Mouse (Mus musculus) neural tube, embryonic 13.5 days (tissue): ENCODE measurements around the gene Ugcg. TPM values are rescaled to one million over a fixed set of nuclear protein-coding genes. Genes with fewer than 3 reads are reported as not detected.

Experiments
- ATAC-seq: fragments of 200-750 bp; cut with Nextera tagmentation; 2 replicates; pipeline ENCODE4 v1.8.0; 2017; ENCODE audit warnings: low read depth, mild to moderate bottlenecking, moderate TSS enrichment, moderate library complexity
- H3K27ac ChIP-seq: fragments of 300-500 bp; sonication (generic); replicated peaks from 2 replicates; pipeline ENCODE4 v1.5.1; 2015; ENCODE audit warnings: moderate library complexity, mild to moderate bottlenecking, inconsistent platforms
- H3K27me3 ChIP-seq: fragments of 300-500 bp; sonication (generic); 2 replicates; pipeline ENCODE4 v1.6.1; 2015; ENCODE audit warnings: mild to moderate bottlenecking, inconsistent platforms
- H3K36me3 ChIP-seq: fragments of 300-500 bp; sonication (generic); 2 replicates; pipeline ENCODE4 v1.6.1; 2015; ENCODE audit warnings: mild to moderate bottlenecking, inconsistent platforms
- H3K4me1 ChIP-seq: fragments of 300-500 bp; sonication (generic); replicated peaks from 2 replicates; pipeline ENCODE4 v1.6.1; 2015; ENCODE audit warnings: inconsistent platforms
- H3K4me2 ChIP-seq: fragments of 300-500 bp; sonication (generic); 2 replicates; pipeline ENCODE4 v1.6.1; 2015; ENCODE audit warnings: inconsistent platforms, mild to moderate bottlenecking, moderate library complexity
- H3K4me3 ChIP-seq: fragments of 300-500 bp; sonication (generic); 2 replicates; pipeline ENCODE4 v1.5.1; 2015; ENCODE audit warnings: mild to moderate bottlenecking, inconsistent platforms
- H3K9ac ChIP-seq: fragments of 300-500 bp; sonication (generic); 2 replicates; pipeline ENCODE4 v1.6.1; 2015; ENCODE audit warnings: moderate library complexity, mild to moderate bottlenecking, inconsistent platforms
- H3K9me3 ChIP-seq: fragments of 300-500 bp; sonication (generic); 2 replicates; pipeline ENCODE4 v1.6.1; 2016; ENCODE audit warnings: inconsistent platforms
- WGBS: fragments of 180-500 bp; shearing (Covaris S2); methylation state at CpG from one replicate; pipeline ENCODE4 v1.1.7; 2015; 5-methylcytosine and 5-hydroxymethylcytosine counted together
- polyA plus RNA-seq: library from polyadenylated mRNA; unstranded; fragments of >200 nt; fragmentation: Nextera tagmentation; extraction: Ambion mirVana; gene quantifications from 2 replicates; pipeline ENCODE4 v1.2.1, GENCODE M21; 2015

Gene Ugcg
- polyA plus RNA-seq, 1 experiment from 2014 or later: 15.1 TPM

DNA sequence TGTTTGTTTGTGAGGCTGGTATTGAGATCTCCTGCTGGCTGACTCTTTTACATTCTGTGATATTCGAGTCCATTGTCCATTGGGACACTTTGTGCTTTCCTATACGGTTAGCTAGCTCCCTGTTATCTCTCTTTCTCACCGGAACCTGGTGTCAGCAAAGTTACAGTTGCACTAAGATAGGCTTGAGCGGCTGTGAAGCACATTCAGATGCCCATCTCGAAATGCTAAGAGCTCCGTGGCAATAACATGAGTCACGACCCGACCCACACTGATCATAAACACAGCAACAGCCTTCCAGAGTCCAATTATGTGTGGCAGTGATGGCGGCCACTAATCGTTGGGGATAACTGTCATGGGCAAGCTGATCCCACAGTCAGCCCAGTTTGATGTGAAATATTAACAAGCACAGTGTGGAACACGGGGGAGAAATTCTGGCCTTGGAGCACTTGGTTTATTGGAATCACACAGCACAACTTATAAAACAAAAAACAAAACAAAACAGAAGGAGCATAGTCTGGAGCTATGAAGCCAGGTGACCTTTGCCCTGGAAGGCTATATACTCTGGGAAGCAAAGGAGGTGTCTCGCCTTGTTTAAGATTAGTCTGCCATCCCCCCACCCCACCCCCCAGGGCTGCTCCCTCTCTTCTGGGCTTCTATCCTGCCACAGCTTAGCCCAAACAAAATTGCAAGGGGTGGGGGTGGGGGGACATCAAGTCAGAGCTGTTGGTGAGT is 7.5 kb downstream of the Ugcg start:
- H3K4me2 ChIP-seq: peak overlapping the region; percentile 7; the same call in 1 of the 2 replicates
- H3K4me3 ChIP-seq: no peak overlapping the region
- H3K4me1 ChIP-seq: peaks cover 54% of the 10 kb centered on the region
- ATAC-seq: peak; percentile 5; the same call in 1 of the 2 replicates
- no peaks in the 10 kb centered on the region for H3K27me3 ChIP-seq
- H3K27ac ChIP-seq: peak overlapping the region; percentile 69
- H3K9me3 ChIP-seq: no peaks in the 10 kb centered on the region
- WGBS: 22% methylated on average over 12 of the region's 12 CpGs
- H3K36me3 ChIP-seq: no peaks in the 10 kb centered on the region
- no peak overlapping the region for H3K9ac ChIP-seq

DNA sequence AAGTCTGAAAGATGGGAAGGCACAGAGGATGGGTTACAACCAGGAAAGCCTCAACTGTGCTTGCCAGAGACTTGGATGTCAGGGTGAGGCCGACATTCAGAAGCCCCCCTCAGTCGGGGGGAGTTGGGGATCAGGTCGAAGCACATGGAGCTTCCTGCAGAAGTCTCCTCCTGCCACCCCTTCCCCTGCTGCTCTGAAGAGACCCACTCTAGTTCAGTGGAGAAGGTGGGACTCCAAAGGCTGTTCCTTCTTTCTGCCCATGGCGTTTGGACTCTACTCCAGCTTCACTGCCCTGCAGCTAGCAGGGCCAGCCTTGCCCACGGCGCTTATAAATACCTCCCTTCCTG is 8.0 kb downstream of the Ugcg start:
- Histone ChIP-seq H3K27ac (peak overlapping the region; percentile 69), H3K4me2 (peak overlapping the region; percentile 7; the same call in 1 of the 2 replicates), H3K9ac (no peak overlapping the region), H3K9me3 (no peaks in the 10 kb centered on the region), H3K27me3 (no peaks in the 10 kb centered on the region), H3K36me3 (no peaks in the 10 kb centered on the region), H3K4me1 (peaks cover 56% of the 10 kb centered on the region), H3K4me3 (no peak overlapping the region)
- ATAC-seq: peak; percentile 23; the same call in 1 of the 2 replicates
- 33% methylated on average over 6 of the region's 6 CpGs for WGBS

DNA sequence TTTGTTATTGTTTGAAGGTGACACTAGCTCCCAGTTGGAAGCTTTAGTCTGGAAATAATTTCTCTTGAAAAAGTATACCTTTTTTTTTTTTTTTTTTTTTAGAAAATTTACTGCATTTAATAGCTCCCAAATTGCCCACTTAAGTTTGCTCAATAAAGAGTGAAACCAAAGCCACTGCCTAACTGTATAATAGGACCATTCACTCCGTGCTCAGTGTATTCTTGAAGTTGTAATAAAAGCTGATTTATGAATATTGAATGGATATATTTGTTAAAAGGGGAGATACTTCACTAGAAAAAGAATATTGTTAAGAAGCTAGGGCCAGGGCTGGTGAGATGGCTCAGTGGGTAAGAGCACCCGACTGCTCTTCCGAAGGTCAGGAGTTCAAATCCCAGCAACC is 8.4 kb downstream of the Ugcg start:
- WGBS: 44% methylated on average over 3 of the region's 3 CpGs
- Histone ChIP-seq H3K4me2 (no peak overlapping the region), H3K36me3 (no peaks in the 10 kb centered on the region), H3K4me3 (no peak overlapping the region), H3K9ac (no peak overlapping the region), H3K9me3 (no peaks in the 10 kb centered on the region), H3K27ac (peak overlapping the region; percentile 69; the same call in 1 of the 2 replicates), H3K27me3 (no peaks in the 10 kb centered on the region), H3K4me1 (peaks cover 60% of the 10 kb centered on the region)
- ATAC-seq: peak; percentile 33; the same call in 1 of the 2 replicates

DNA sequence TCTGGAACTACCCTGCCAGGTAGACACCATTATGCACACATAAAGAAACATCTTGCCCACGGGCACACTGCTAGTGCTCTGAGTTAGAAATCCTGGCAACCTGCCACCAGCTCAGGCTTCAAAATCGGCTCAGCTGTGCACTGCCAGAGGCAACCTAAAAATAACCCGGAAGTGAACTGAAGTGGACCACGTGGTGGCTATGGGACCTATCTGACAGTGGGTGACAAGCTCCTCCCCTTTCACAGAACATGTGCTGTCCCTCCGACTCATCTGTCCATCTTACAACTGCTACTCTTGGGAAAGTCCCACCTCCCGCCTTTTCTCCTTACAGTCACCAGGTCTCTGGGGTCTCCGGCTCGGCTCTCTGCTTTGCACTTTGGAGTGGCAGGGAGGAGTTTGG is 10.3 kb downstream of the Ugcg start:
- Histone ChIP-seq H3K27ac (no peak overlapping the region), H3K4me2 (no peak overlapping the region; the same call in 1 of the 2 replicates), H3K9me3 (no peaks in the 10 kb centered on the region), H3K4me1 (peaks cover 67% of the 10 kb centered on the region), H3K9ac (no peak overlapping the region), H3K4me3 (no peak overlapping the region), H3K27me3 (no peaks in the 10 kb centered on the region), H3K36me3 (no peaks in the 10 kb centered on the region)
- ATAC-seq: 0 out of 2 replicates have a peak, but pooled peaks have one; percentile 51
- WGBS: 35% methylated on average over 8 of the region's 8 CpGs

DNA sequence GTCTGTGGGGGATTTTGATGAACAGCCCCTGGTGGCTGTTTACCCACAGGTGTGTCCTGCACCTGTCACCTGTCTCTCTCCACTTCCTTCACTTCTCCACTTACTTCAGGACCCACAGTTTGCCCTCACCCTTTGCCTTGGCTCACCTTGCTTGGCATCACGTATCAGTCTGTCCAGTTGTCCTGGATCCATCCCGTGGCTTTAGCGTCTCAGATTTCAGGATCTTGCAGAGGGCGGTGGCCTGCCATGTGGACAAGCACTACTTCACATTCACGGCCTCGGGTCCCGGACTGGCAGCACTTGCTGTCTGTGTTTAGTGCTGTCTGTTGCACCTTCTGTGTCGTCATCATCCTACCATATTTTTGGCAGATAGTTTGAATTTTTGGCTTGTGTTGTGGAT is 10.7 kb downstream of the Ugcg start:
- H3K9ac ChIP-seq: no peak overlapping the region
- no peaks in the 10 kb centered on the region for H3K36me3 ChIP-seq
- no peak overlapping the region for H3K27ac ChIP-seq
- H3K4me2 ChIP-seq: no peak overlapping the region; the same call in 1 of the 2 replicates
- H3K9me3 ChIP-seq: no peaks in the 10 kb centered on the region
- H3K27me3 ChIP-seq: no peaks in the 10 kb centered on the region
- H3K4me3 ChIP-seq: no peak overlapping the region
- peaks cover 66% of the 10 kb centered on the region for H3K4me1 ChIP-seq
- ATAC-seq: no peak
- WGBS: 65% methylated on average over 8 of the region's 8 CpGs

DNA sequence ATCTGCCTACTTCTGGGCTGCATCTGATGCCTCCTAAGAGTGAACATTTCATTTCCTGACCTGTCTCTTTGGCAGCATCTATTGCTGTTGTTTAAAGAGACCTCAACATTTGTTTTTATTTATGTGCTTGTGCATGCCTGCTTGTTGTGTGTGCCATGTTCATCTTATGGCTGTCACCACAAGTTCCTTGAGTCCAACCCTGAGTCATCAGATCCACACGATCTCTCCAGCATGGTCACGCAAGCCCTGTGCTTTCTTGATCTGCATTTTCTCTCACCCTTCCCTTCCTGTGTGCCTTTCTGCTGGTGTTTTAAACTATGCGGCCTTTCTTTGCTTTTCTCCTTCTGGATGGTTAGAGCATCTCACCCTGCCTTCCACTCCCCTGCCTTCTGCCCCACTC is 11.6 kb downstream of the Ugcg start:
- no peak overlapping the region for H3K4me3 ChIP-seq
- WGBS: 85% methylated on average over 3 of the region's 3 CpGs
- no peaks in the 10 kb centered on the region for H3K36me3 ChIP-seq
- H3K27me3 ChIP-seq: no peaks in the 10 kb centered on the region
- no peaks in the 10 kb centered on the region for H3K9me3 ChIP-seq
- H3K4me1 ChIP-seq: peaks cover 62% of the 10 kb centered on the region
- no peak overlapping the region for H3K9ac ChIP-seq
- H3K4me2 ChIP-seq: no peak overlapping the region
- no peak for ATAC-seq
- no peak overlapping the region for H3K27ac ChIP-seq

DNA sequence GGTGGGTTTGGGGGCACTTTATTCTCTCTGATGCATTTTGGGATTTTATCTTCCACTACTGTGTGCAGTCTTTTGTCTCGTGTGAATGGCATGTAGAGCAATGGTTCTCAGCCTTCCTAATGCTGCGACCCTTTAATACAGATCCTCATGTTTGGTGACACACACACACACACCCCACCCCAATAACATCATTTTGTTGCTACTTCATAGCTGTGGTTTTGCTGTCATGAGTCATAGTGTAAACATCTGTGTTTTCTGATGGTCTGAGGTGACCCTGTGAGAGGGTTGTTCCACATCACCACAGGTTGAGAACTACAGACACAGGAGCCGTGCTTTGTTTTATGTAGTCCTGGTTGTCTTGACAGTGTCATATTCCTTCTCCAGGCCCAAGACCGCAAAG is 15.6 kb downstream of the Ugcg start:
- H3K9me3 ChIP-seq: no peaks in the 10 kb centered on the region
- no peak overlapping the region for H3K4me2 ChIP-seq
- H3K27ac ChIP-seq: no peak overlapping the region
- ATAC-seq: no peak
- H3K36me3 ChIP-seq: peaks cover 11% of the 10 kb centered on the region
- H3K27me3 ChIP-seq: no peaks in the 10 kb centered on the region
- H3K4me3 ChIP-seq: no peak overlapping the region
- 78% methylated on average over 4 of the region's 4 CpGs for WGBS
- peaks cover 34% of the 10 kb centered on the region for H3K4me1 ChIP-seq
- no peak overlapping the region for H3K9ac ChIP-seq

DNA sequence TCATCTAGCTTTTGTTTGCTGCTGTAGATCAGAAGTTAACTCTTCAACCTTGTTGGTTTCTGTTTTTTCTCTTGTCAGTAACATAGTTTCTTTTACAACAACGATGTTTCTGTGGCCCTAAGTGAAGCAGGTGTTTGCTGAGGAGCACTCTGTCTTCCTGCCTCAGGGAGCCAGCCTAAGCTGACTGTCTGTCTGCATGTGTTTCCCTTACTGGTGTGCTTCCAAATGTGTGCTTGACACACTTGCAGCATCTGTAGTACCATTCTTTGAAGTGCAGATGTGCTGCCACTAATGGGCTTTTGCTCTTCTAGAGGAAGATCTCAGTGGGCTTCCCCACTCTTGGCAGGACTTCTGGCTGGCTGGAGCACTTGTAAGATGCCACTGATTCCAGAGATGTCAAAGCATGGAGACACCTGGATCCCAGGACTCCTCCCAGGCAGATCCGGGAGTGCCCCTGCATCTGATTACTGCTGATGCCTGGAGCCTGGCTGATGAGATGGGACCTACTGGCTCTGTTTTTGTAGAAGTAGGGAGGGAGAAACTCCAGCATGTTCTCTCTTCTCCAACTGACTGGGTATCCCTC is 16.8 kb downstream of the Ugcg start:
- no peak overlapping the region for H3K4me2 ChIP-seq
- H3K27ac ChIP-seq: no peak overlapping the region
- no peaks in the 10 kb centered on the region for H3K27me3 ChIP-seq
- no peak for ATAC-seq
- H3K4me1 ChIP-seq: peaks cover 25% of the 10 kb centered on the region
- H3K9ac ChIP-seq: no peak overlapping the region
- H3K9me3 ChIP-seq: no peaks in the 10 kb centered on the region
- H3K4me3 ChIP-seq: no peak overlapping the region
- WGBS: 46% methylated on average over 2 of the region's 2 CpGs
- H3K36me3 ChIP-seq: peaks cover 15% of the 10 kb centered on the region

DNA sequence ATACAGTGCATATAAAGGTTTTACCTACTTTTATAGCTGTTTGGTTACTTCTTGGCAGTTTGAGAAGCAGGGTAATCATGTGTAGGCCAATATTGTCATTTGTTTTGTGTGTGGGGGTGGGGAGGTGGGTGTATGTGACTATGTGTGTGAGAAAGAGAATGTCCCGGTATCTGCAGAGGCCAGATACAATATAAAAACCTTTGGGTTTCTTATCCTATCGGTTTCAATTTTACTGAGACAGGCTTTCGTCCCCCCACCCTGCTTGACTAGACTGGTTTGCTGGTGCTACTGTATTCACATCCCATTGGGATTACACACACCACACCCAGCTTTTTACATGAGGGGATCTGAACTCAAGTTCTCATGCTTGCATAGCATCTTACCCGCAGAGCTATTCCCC is 17.5 kb downstream of the Ugcg start:
- ATAC-seq: no peak
- Histone ChIP-seq H3K27ac (no peak overlapping the region), H3K36me3 (peaks cover 15% of the 10 kb centered on the region), H3K9me3 (no peaks in the 10 kb centered on the region), H3K9ac (no peak overlapping the region), H3K4me1 (peaks cover 25% of the 10 kb centered on the region), H3K4me3 (no peak overlapping the region), H3K27me3 (no peaks in the 10 kb centered on the region), H3K4me2 (no peak overlapping the region)
- WGBS: 82% methylated on average over 3 of the region's 4 CpGs

DNA sequence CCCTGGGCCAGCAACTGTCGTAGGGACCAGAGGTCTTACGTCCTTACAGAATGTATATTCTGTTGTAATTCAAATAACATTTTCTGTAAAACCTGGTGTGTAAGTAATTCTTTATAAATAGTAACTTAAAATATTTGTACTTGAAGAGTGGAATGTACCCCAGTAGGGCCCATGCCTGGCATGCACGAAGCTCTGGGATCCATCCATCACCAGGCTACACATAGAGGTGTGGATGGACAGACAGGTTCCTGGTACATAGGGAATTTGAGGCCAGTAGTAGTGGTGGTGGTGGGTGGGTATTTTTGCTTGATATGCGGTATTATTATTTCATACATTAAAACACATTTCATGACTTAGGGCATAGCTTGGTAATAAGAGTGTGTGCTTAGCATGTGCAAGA is 19.6 kb downstream of the Ugcg start:
- no peak for ATAC-seq
- Histone ChIP-seq H3K4me3 (no peak overlapping the region), H3K9me3 (no peaks in the 10 kb centered on the region), H3K4me2 (no peak overlapping the region), H3K4me1 (peaks cover 17% of the 10 kb centered on the region), H3K27me3 (no peaks in the 10 kb centered on the region), H3K36me3 (peaks cover 21% of the 10 kb centered on the region), H3K9ac (no peak overlapping the region), H3K27ac (no peak overlapping the region)
- 90% methylated on average over 4 of the region's 4 CpGs for WGBS

DNA sequence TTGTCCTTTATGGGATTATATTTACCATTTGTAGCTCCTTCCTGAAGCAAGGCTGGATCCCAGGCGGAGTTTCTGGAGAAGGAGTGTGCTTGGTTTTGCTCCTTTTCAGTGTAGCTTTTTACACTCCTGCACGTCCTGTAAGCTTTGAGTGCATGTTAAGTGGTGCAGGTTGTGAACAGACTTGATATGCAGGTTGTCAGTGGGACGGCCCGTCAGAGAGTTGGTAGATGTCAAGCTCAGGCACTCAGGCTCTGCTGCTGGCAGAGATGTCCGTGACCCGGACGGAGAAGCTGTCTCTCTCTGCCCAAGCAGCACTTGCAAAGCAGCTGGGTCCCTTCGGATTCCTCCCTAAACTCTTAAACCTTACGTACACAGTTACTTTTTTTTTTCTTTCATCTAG is 22.1 kb downstream of the Ugcg start:
- Histone ChIP-seq H3K9me3 (no peaks in the 10 kb centered on the region), H3K9ac (no peak overlapping the region), H3K27me3 (no peaks in the 10 kb centered on the region), H3K36me3 (peaks cover 41% of the 10 kb centered on the region), H3K4me3 (no peak overlapping the region), H3K27ac (no peak overlapping the region), H3K4me1 (peaks cover 3% of the 10 kb centered on the region; the same call in 1 of the 2 replicates), H3K4me2 (no peak overlapping the region)
- 93% methylated on average over 9 of the region's 9 CpGs for WGBS
- no peak for ATAC-seq

DNA sequence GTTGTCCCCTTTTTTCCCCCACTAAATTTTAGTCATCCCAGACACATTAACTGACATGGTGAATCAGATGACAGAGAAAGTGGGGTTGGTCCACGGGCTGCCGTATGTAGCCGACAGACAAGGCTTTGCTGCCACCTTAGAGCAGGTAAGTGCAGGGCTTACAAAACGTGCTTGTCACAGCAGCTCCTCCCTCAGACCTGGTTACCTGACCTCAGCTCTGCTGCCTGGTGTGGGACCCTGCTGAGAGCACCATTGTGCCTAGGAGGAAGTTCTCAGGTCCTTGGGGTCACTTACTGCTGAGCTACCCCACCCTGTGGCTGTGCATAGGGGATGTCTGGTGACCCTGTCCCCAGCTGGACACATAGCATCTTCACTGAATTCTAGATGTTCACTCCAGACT is 24.8 kb downstream of the Ugcg start:
- H3K27ac ChIP-seq: no peak overlapping the region
- H3K4me2 ChIP-seq: no peak overlapping the region
- 82% methylated on average over 4 of the region's 4 CpGs for WGBS
- H3K4me1 ChIP-seq: no peaks in the 10 kb centered on the region
- H3K36me3 ChIP-seq: peaks cover 51% of the 10 kb centered on the region
- H3K27me3 ChIP-seq: no peaks in the 10 kb centered on the region
- no peak overlapping the region for H3K9ac ChIP-seq
- H3K9me3 ChIP-seq: no peaks in the 10 kb centered on the region
- ATAC-seq: no peak
- H3K4me3 ChIP-seq: no peak overlapping the region

DNA sequence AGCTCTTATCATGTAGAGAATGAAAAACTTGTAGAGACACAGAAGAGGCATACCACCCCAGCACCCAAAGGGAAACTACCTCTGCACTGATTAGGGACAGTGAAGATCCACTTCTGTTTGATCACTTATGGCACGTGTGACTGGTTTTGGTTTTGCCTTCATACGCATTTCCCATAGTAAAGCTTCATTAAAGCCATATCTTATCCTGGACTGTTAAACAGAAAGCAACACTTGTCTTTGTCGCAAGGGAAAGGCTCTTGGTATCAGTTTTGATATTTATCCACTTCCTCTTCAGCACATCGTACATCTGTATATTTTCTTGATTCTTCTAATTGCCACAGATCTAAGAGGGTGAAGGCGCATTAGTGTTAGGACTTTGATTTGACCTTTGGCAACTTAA is 25.6 kb downstream of the Ugcg start:
- WGBS: 94% methylated on average over 5 of the region's 5 CpGs
- no peak for ATAC-seq

More for the DNA sequence above, 25.6 kb downstream of the Ugcg start:
- H3K9ac ChIP-seq: no peak overlapping the region
- H3K4me2 ChIP-seq: no peak overlapping the region
- no peak overlapping the region for H3K4me3 ChIP-seq
- no peaks in the 10 kb centered on the region for H3K9me3 ChIP-seq
- no peaks in the 10 kb centered on the region for H3K27me3 ChIP-seq
- no peaks in the 10 kb centered on the region for H3K4me1 ChIP-seq
- peaks cover 57% of the 10 kb centered on the region for H3K36me3 ChIP-seq
- no peak overlapping the region for H3K27ac ChIP-seq
